Mouse (Mus musculus) heart, embryonic 10.5 days (tissue): ENCODE data around the gene Glp2r. TPM values are rescaled to one million over a fixed set of nuclear protein-coding genes. Genes with fewer than 3 reads are reported as not detected.

Experiments
- DNase-seq: peaks from one replicate; pipeline ENCODE4 v3.0.0-alpha.2; 2017; ENCODE audit warnings: low spot score
- H3K27ac ChIP-seq: fragments of 300-500 bp; sonication (generic); 2 replicates; pipeline ENCODE4 v1.5.1; 2016; ENCODE audit warnings: mild to moderate bottlenecking
- H3K27me3 ChIP-seq: fragments of 300-500 bp; sonication (generic); 2 replicates; pipeline ENCODE4 v1.6.1; 2016; ENCODE audit warnings: mild to moderate bottlenecking; ENCODE audit not compliant: poor library complexity, insufficient read depth, severe bottlenecking
- H3K36me3 ChIP-seq: fragments of 300-500 bp; sonication (generic); 2 replicates; pipeline ENCODE4 v1.6.1; 2016; ENCODE audit warnings: mild to moderate bottlenecking, moderate library complexity
- H3K4me1 ChIP-seq: fragments of 300-500 bp; sonication (generic); 2 replicates; pipeline ENCODE4 v1.6.1; 2016; ENCODE audit warnings: mild to moderate bottlenecking
- H3K4me3 ChIP-seq: fragments of 300-500 bp; sonication (generic); 2 replicates; pipeline ENCODE4 v1.5.1; 2016; ENCODE audit warnings: mild to moderate bottlenecking, moderate library complexity
- H3K9me3 ChIP-seq: fragments of 300-500 bp; sonication (generic); 2 replicates; pipeline ENCODE4 v1.6.1; 2016; ENCODE audit warnings: mild to moderate bottlenecking, moderate library complexity
- WGBS: fragments of 180-500 bp; shearing (Covaris S2); methylation state at CpG from one replicate; pipeline ENCODE4 v1.1.7; 2016; 5-methylcytosine and 5-hydroxymethylcytosine counted together
- polyA plus RNA-seq: library from polyadenylated mRNA; unstranded; fragments of >200 nt; fragmentation: Nextera tagmentation; extraction: Ambion mirVana; gene quantifications from 2 replicates; pipeline ENCODE4 v1.2.1, GENCODE M21; 2016

Glp2r gene
- polyA plus RNA-seq, 1 experiment from 2014 or later, result 0.03 TPM

DNA sequence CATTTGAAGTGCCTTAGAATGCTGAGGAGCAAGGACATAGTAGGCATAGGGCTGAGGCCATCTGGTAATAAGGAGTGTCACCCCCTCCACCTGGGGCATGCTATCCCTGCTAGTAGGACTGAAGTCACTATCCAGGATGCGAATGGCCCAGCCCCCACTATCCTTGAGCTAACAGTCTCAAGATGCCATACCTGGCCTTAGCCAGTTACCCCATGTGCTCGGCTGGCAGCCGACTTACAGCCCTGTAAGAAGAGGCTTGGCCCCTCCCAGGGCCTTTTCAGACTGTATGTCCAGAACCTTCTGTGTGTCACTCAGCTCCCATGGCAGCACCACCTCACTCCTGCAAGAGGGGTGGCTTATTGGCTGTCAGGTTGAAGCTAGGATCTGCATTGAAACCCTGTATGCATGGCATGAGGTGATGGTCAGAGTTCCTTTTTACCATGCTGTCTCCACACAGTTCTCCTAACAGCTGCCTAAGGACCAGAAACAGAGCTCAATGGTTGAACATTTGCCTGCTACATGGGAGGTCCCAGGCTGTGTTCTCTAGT is 102.4 kb downstream of the Glp2r start:
- H3K9me3 ChIP-seq, result no peaks in the 10 kb centered on the region
- H3K36me3 ChIP-seq, result no peaks in the 10 kb centered on the region
- no peak for DNase-seq
- no peak overlapping the region for H3K27ac ChIP-seq
- WGBS, result 82% methylated on average over 3 of the region's 3 CpGs
- H3K4me1 ChIP-seq, result peaks cover 20% of the 10 kb centered on the region
- H3K4me3 ChIP-seq, result no peak overlapping the region
- no peaks in the 10 kb centered on the region for H3K27me3 ChIP-seq

DNA sequence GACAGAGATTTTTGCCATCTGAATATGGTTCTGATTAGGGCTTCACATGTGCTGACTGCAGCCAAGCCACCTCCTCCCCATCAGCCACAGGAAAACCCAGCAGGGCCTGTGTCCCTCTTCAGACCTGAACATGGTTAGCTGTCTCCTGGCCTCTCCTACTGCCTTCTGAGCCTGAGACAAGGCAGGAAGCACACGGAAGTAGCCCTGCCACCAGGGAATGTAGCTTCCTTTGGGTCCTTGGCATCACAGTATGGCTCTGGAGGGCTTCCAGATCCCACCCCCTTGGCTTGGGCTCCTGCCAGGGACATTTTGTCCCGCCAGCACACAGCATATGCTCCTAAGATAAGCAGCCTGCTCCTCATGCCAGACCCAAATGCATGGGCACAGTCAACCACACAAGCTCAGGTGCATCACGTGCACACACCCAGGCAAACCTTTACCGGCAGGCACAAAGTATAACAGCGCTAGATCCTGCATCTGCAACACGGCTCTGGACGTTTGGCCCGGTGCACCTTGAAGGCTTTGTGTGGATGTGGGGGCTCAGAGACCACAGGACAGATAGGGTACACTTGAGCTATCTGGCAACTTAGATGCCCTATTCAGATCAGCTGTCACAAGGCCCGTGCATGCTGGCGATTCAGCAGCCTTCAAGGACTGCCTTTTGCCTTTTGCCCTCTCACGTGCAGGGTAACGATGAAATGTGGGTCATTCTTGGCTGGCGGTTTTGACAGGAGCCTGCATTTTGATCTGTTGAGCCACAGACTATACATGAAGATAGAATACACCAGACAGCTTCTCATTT is 103.2 kb downstream of the Glp2r start:
- Histone ChIP-seq H3K4me1 (peaks cover 17% of the 10 kb centered on the region), H3K4me3 (no peak overlapping the region), H3K9me3 (no peaks in the 10 kb centered on the region), H3K36me3 (no peaks in the 10 kb centered on the region), H3K27ac (no peak overlapping the region), H3K27me3 (no peaks in the 10 kb centered on the region)
- WGBS, result 83% methylated on average over 13 of the region's 13 CpGs
- DNase-seq, result no peak

DNA sequence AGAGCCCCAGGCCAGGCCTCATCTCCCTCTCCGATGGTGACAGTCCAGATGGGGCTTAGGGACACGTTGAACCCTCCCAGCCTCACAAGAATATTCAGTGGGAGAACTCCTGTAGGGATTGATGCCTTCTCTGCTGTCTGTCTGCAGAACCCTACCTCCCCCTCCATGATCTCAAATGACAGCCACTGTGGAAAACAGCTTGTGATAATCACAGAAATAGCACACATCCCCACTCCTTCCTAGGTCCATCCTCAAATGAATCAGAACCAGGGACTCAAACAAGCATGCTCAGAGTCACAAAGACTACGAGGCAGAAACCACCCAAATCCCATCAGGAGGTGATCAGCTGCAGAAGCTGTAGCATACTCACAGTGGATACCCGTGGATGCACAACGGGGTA is 104.8 kb downstream of the Glp2r start:
- Histone ChIP-seq H3K4me3 (no peak overlapping the region), H3K36me3 (no peaks in the 10 kb centered on the region), H3K4me1 (peaks cover 1% of the 10 kb centered on the region; the same call in 1 of the 2 replicates), H3K9me3 (no peaks in the 10 kb centered on the region), H3K27me3 (0 out of 2 replicates have a peak, but pooled peaks cover 3% of the 10 kb centered on the region), H3K27ac (no peak overlapping the region)
- 73% methylated on average over 5 of the region's 5 CpGs for WGBS
- no peak for DNase-seq

DNA sequence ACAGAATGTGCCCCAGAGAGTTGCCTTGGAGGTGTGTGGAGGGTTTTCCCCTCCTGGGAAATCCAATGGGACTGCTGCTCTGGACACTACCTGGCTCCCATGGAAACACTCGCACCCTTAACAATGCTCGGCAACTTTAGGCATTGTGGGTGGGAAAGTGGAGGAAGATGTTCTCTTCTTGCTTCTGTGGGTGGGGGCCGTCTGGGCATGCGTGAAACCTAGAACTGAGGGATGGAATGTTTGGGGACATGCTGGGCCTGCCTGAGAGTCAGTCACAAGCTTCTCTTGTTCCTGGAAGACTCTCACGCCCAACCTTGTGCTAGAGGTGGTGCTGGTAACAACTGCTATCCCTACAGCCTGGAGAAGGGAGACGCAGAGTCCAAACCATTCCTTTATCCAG is 106.0 kb downstream of the Glp2r start:
- H3K27me3 ChIP-seq, result 0 out of 2 replicates have a peak, but pooled peaks cover 3% of the 10 kb centered on the region
- H3K9me3 ChIP-seq, result no peaks in the 10 kb centered on the region
- no peaks in the 10 kb centered on the region for H3K36me3 ChIP-seq
- H3K4me3 ChIP-seq, result no peak overlapping the region
- WGBS, result 82% methylated on average over 6 of the region's 6 CpGs
- DNase-seq, result no peak
- H3K4me1 ChIP-seq, result no peaks in the 10 kb centered on the region
- no peak overlapping the region for H3K27ac ChIP-seq

GRCm38 (mm10) chr11:67664261-67664660 is 106.7 kb downstream of the Glp2r start:
- no peak for DNase-seq
- H3K4me1 ChIP-seq, result no peaks in the 10 kb centered on the region
- H3K9me3 ChIP-seq, result no peaks in the 10 kb centered on the region
- H3K4me3 ChIP-seq, result no peak overlapping the region
- 0 out of 2 replicates have a peak, but pooled peaks cover 3% of the 10 kb centered on the region for H3K27me3 ChIP-seq
- 86% methylated on average over 3 of the region's 3 CpGs for WGBS
- H3K27ac ChIP-seq, result no peak overlapping the region
- no peaks in the 10 kb centered on the region for H3K36me3 ChIP-seq

DNA sequence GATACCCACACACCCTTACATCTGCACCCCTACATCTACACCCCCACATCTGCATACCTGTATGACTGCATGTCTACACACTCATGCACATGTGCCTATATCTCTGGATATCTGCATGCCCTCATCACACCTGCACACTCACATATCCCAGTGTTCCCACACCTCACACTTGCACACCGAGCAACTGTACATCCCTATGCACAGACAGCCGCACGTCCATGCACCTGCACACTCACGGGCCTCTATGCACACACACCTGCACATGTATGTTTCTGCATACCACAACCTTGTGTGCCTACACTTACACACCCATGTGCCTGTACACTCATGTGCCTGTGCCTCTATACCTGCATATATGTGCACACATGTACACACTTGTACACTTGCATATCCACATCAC is 107.5 kb downstream of the Glp2r start:
- Histone ChIP-seq H3K9me3 (no peaks in the 10 kb centered on the region), H3K27ac (no peak overlapping the region), H3K4me1 (peaks cover 3% of the 10 kb centered on the region; the same call in 1 of the 2 replicates), H3K4me3 (no peak overlapping the region), H3K27me3 (0 out of 2 replicates have a peak, but pooled peaks cover 3% of the 10 kb centered on the region), H3K36me3 (no peaks in the 10 kb centered on the region)
- no peak for DNase-seq
- WGBS, result 91% methylated on average over 4 of the region's 4 CpGs

DNA sequence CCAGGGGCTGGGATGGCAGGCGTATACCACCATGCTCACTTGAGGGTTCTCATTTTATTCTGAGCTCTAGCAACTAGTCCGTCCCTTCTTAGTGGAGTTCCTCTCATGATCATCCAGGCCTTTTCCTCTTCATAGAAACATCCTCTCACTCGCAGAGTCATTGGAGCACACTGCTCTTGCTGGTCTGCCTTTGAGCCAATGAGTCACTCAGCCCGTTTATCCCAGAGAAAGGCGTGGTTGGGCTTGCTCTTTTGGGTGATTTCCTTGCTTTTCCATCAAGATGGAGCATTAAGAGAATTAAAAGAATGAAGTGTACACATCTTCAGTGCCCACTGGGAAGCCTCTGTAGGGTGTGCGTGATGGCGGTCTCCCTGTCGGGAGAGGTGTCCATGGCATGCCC is 109.5 kb downstream of the Glp2r start:
- DNase-seq, result no peak
- H3K4me1 ChIP-seq, result peaks cover 8% of the 10 kb centered on the region
- 86% methylated on average over 8 of the region's 8 CpGs for WGBS

DNA sequence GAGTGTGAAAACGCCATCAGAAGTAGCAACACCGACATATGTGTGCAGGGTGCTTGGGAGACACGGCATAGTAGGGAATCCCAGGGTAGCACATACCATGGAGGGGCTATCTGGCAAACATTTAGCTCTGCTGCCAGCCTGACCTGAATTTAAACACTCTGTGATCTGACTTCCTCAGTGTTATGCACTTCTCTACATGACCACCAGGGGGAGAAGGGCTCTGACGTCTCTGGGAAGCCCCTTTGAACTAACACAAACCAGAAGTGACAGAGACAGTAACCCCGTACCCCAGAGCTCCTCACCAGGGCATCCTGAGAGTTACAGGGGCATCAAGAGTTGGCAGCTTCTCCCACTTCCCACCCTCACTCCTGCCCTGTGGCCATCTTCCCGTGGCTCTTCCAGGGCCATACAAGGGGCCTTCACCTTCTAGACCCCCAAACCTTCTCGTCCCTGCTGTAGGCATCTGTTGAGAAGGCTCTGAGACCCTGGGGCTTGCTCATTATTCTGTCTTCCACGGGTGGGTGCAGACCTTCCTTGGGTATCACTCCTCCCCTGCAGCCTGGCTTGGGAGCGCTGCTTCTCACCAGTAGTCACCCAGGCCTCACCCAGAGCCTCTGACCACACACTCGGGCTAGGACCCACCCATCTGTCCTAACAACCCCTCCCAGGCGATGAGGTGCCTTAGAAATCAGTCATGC is 113.1 kb downstream of the Glp2r start:
- Histone ChIP-seq H3K36me3 (no peaks in the 10 kb centered on the region), H3K4me3 (no peak overlapping the region), H3K27me3 (peaks cover 12% of the 10 kb centered on the region; the same call in 1 of the 2 replicates), H3K27ac (no peak overlapping the region), H3K9me3 (no peaks in the 10 kb centered on the region), H3K4me1 (peaks cover 19% of the 10 kb centered on the region)
- DNase-seq, result no peak
- 42% methylated on average over 11 of the region's 11 CpGs for WGBS

More for the DNA sequence above, 109.5 kb downstream of the Glp2r start:
- Histone ChIP-seq H3K9me3 (no peaks in the 10 kb centered on the region), H3K27ac (no peak overlapping the region), H3K4me3 (no peak overlapping the region), H3K36me3 (no peaks in the 10 kb centered on the region), H3K27me3 (peaks cover 6% of the 10 kb centered on the region; the same call in 1 of the 2 replicates)

- 92% methylated on average over 9 of the region's 9 CpGs for WGBS
- no peak overlapping the region for H3K4me3 ChIP-seq
- no peak overlapping the region for H3K27ac ChIP-seq
- H3K9me3 ChIP-seq, result no peaks in the 10 kb centered on the region
- no peak for DNase-seq
- H3K4me1 ChIP-seq, result peaks cover 27% of the 10 kb centered on the region
- no peaks in the 10 kb centered on the region for H3K36me3 ChIP-seq
- H3K27me3 ChIP-seq, result peaks cover 12% of the 10 kb centered on the region; the same call in 1 of the 2 replicates
These were observed 114.1 kb downstream of the Glp2r start for GRCm38 (mm10) chr11:67656811-67657210.

- peaks cover 27% of the 10 kb centered on the region for H3K4me1 ChIP-seq
- peaks cover 9% of the 10 kb centered on the region; the same call in 1 of the 2 replicates for H3K27me3 ChIP-seq
- H3K27ac ChIP-seq, result no peak overlapping the region
- no peaks in the 10 kb centered on the region for H3K9me3 ChIP-seq
- WGBS, result 79% methylated on average over 7 of the region's 7 CpGs
- H3K4me3 ChIP-seq, result no peak overlapping the region
- DNase-seq, result no peak
- H3K36me3 ChIP-seq, result no peaks in the 10 kb centered on the region
These were observed 114.6 kb downstream of the Glp2r start for GRCm38 (mm10) chr11:67656366-67656765.

GRCm38 (mm10) chr11:67655236-67655959 is 115.6 kb downstream of the Glp2r start:
- Histone ChIP-seq H3K4me1 (peaks cover 27% of the 10 kb centered on the region), H3K27me3 (peaks cover 9% of the 10 kb centered on the region; the same call in 1 of the 2 replicates), H3K4me3 (no peak overlapping the region), H3K9me3 (no peaks in the 10 kb centered on the region), H3K36me3 (no peaks in the 10 kb centered on the region), H3K27ac (peak overlapping the region; percentile 3; the same call in 1 of the 2 replicates)
- 64% methylated on average over 17 of the region's 17 CpGs for WGBS
- DNase-seq, result no peak

DNA sequence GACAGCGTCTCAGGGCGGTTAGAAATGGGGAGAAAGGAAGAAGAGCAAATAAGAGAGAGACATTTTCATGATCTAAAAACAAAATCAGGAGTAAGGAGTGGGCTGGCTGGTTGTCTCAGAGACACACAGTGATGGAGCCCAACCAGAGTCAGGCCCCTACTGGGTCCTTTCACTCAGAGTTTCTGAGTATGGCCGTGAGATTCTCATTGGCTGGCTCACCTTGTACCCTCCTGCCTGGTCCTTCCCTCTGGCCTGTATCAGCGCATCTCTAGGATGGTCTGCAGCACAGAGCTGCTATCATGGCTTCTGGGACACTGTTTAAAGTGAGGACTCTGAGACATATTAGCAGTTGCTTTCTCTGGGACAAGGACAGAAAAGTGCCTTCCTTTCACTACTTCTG is 116.4 kb downstream of the Glp2r start:
- no peaks in the 10 kb centered on the region for H3K9me3 ChIP-seq
- peaks cover 27% of the 10 kb centered on the region for H3K4me1 ChIP-seq
- H3K36me3 ChIP-seq, result no peaks in the 10 kb centered on the region
- no peak overlapping the region for H3K4me3 ChIP-seq
- peaks cover 9% of the 10 kb centered on the region; the same call in 1 of the 2 replicates for H3K27me3 ChIP-seq
- no peak overlapping the region for H3K27ac ChIP-seq
- no peak for DNase-seq
- WGBS, result 75% methylated on average over 4 of the region's 4 CpGs
